Mouse (Mus musculus) olfactory bulb, adult 2 months (tissue): Measurements from ENCODE around the gene Sf3a2. TPM values are rescaled to one million over a fixed set of nuclear protein-coding genes. Genes with fewer than 3 reads are reported as not detected.

Experiments
- H3K27ac ChIP-seq: fragments of 200-500 bp; 2 replicates; pipeline ENCODE4 v1.5.1; 2012; ENCODE audit warnings: low read depth, low read length; ENCODE audit not compliant: insufficient read depth
- H3K4me1 ChIP-seq: fragments of 200-500 bp; 2 replicates; pipeline ENCODE4 v1.6.1; 2012; ENCODE audit warnings: low read length; ENCODE audit not compliant: control insufficient read depth, insufficient read depth
- H3K4me3 ChIP-seq: fragments of 200-500 bp; 2 replicates; pipeline ENCODE4 v1.5.1; 2012; ENCODE audit warnings: mild to moderate bottlenecking, low read depth, low read length, moderate library complexity; ENCODE audit not compliant: insufficient read depth
- CTCF ChIP-seq: fragments of 200-500 bp; IDR thresholded peaks from 2 replicates; pipeline ENCODE4 v1.5.1; 2012; ENCODE audit warnings: low read depth, mild to moderate bottlenecking, low read length, moderate library complexity; ENCODE audit not compliant: insufficient read depth
- POLR2A ChIP-seq: fragments of 200-500 bp; IDR thresholded peaks from 2 replicates; pipeline ENCODE4 v1.6.1; 2012; ENCODE audit warnings: mild to moderate bottlenecking, low read depth, low read length, moderate library complexity; ENCODE audit not compliant: insufficient read depth
- WGBS: fragments of 180-500 bp; shearing (Covaris S2); methylation state at CpG from one replicate; pipeline ENCODE4 v1.1.7; 2018; 5-methylcytosine and 5-hydroxymethylcytosine counted together
- polyA plus RNA-seq: library from polyadenylated mRNA; stranded (reverse); fragments of >200 nt; gene quantifications from 2 replicates; pipeline ENCODE4 v1.2.4, GENCODE M21; 2012; ENCODE audit warnings: low replicate concordance; ENCODE audit not compliant: missing spikeins, insufficient read depth, insufficient read length

Gene Sf3a2
- polyA plus RNA-seq = not detected in 2 replicates

DNA sequence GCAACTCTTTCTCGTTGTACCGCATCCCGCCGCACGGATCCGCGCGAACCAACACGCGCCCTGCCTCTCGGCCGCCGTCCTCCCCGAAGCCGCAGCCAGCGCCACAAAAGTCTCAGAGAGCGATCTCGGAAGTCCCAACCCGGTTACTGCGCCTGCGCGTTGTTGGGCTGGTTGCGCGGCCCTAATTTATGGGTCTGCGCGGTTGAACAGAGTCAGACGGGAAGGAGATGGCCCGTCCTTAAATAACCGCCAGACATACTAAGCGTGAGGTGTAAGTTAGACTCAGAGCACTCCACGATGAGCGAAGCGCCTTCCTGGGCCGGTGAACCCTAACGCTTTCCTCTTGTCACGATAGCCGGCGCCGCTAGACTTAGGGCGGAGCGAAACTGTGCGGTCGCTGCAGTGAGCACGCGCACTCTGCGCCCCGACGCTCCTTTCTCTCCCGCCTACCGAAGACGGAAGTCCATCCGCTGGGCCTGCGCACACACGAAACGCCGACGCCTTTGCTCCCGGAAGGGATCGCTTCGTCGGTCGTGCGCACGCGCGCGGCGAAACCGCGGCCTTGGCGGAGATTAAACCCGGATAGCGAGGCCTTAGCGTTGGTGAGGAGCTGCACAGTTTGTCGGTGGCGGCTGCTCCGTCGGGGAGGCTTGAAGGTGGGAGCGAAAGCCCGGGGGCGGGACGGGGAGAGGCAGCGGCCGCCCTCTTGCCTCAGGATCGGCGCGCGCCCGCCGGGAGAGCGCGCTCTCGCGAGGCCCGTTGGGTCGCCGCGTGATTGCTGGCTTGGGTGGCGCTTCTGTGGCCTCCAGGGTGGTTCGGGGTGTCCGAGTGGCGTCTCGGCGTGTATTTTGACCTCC, at the start of gene Sf3a2, which contains the start of gene Plekhj1:
Sf3a2 (plus strand) TSS at position 49 of the 857 bp plus-strand sequence.
Plekhj1 (minus strand) TSS at position 477 of the 857 bp plus-strand sequence.
- peak within 1 kb of the TSS; percentile 87 for H3K4me3 ChIP-seq
- under 1% methylated on average over 102 of the region's 104 CpGs for WGBS
- peak within 1 kb of the TSS; percentile 99 for H3K27ac ChIP-seq
- TF ChIP-seq POLR2A = peak; percentile 86
- no peak for TF ChIP-seq CTCF
- peaks cover 17% of the 10 kb centered on the region; the same call in 1 of the 2 replicates for H3K4me1 ChIP-seq

DNA sequence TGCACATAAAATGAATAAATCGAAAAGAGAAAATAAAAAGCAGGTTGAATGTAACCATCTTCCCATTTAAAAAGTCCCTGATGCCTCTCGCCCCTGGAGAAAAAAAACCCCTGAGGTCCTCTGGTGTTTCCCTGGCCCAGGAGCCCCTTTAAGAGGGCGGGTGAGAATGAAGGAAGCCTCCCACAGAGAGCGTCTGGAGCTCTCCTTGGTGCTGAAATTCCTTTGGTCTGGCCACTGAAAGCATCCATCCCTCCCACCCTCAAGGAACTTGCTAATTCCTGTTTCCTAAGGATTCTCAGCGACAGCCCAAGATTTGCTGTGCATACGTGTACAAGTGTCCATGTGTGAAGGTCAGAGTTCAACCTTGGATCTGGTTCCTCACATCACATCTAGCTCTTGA, 49.4 kb upstream of the Sf3a2 start:
- no peak for TF ChIP-seq CTCF
- no peak for TF ChIP-seq POLR2A
- Histone ChIP-seq H3K4me3 (no peak overlapping the region), H3K27ac (no peak overlapping the region), H3K4me1 (peaks cover 23% of the 10 kb centered on the region)
- whole genome bisulfite sequencing = 30% methylated on average over 6 of the region's 6 CpGs

DNA sequence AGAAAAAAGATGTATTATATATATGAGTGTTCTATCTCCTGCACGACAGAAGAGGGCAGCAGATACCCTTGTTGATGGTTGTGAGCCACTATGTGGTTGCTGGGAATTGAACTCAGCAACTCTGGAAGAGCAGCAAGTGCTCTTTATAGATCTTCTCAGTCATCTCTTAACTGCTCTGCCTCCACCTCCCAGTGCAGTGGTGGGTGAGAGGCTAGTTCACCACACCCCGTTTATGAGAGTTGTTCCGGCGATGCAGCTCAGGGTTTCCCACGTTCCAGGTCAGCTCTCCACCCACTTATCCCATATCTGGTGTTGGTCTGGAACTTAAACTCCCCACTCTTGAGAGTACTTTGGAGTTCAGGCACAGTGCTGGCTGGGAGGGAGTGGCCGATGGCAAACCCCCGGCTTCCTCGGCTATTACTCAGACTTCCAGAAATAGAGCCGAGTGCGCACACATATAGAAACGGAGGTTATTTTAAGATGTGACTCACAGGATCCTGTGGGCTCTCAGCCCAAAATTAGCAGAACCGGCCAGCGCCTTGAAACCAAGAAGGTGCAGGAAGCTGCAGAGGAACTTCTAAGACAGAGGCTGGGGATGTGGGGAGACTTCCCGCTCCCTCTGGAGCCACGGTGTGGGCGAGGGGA, 46.7 kb upstream of the Sf3a2 start:
- Histone ChIP-seq H3K27ac (peak overlapping the region; percentile 93), H3K4me1 (peaks cover 26% of the 10 kb centered on the region), H3K4me3 (peak overlapping the region; percentile 10; the same call in 1 of the 2 replicates)
- 4% methylated on average over 16 of the region's 16 CpGs for WGBS
- TF ChIP-seq POLR2A = no peak
- TF ChIP-seq CTCF = no peak

DNA sequence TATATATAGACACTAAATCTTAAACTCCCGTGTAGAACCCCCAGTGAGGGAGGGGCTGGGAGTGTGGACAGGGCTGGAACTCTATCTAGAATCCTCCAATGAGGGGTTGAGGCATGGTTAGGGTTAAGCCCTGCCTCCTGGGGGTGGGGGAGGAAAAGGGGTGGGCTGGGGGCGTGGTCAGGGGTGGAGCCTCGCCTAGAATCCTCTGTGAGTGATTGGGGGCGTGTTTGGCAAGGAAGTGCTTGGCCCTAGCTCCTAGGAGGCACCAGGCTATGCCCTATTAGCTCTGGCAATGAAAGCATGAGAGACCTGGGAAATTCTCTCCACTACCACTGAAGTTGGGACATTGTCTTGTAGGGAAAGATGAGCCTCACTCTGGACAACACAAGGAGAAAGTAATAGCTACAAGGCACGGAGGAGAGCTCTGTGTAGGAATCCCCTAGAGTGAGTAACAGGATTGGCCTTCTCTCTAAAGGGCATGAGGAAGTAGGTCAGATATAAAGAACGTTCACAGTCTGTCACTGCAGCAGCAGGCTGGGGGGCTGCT, 45.8 kb upstream of the Sf3a2 start:
- H3K27ac ChIP-seq = peak overlapping the region; percentile 93
- peaks cover 34% of the 10 kb centered on the region for H3K4me1 ChIP-seq
- H3K4me3 ChIP-seq = peak overlapping the region; percentile 10; the same call in 1 of the 2 replicates
- WGBS = 4% methylated on average over 6 of the region's 6 CpGs
- TF ChIP-seq POLR2A (no peak), CTCF (no peak)

DNA sequence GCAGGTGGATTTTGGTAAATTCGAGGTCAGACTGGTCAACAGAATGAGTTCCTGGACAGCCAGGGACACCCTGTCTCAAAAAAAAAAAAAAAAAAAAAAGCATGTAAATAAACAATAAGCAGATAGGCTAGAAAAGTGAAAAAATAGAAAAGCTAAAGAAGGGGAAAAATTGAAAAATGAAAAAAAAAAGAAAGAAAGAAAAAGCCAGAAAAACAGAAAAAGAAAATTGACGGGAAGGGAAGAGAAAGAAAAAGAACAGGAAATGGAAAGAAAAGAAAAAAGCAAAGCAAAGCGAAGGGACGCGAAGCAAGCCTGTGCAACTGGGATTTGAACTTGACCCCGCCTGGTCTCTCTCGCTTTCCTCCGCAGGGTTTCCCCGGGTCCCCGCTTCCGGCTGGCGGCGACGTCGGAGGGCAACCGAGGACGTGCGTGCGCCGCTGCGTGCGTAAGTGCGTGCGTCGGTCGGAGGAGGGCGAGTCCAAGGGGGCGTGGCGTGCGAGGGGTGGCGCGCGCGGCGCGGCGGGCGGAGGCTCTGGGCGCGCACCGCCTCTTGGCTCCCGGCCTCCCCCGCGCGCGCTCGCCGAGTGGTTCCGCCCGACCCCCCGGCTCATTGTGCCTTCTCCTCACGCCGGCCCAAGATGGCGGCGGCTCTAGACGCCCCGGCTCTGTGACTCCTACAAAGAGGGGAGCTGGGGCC, 43.3 kb upstream of the Sf3a2 start, which contains the start of gene Dot1l:
Dot1l (plus strand) TSS at position 613 of the 697 bp plus-strand sequence.
- peak within 1 kb of the TSS; percentile 67 for H3K4me3 ChIP-seq
- H3K4me1 ChIP-seq = peaks cover 43% of the 10 kb centered on the region
- 2% methylated on average over 52 of the region's 57 CpGs for whole genome bisulfite sequencing
- peak within 1 kb of the TSS; percentile 69 for H3K27ac ChIP-seq
- TF ChIP-seq POLR2A (no peak; the same call in 1 of the 2 replicates), CTCF (no peak)

DNA sequence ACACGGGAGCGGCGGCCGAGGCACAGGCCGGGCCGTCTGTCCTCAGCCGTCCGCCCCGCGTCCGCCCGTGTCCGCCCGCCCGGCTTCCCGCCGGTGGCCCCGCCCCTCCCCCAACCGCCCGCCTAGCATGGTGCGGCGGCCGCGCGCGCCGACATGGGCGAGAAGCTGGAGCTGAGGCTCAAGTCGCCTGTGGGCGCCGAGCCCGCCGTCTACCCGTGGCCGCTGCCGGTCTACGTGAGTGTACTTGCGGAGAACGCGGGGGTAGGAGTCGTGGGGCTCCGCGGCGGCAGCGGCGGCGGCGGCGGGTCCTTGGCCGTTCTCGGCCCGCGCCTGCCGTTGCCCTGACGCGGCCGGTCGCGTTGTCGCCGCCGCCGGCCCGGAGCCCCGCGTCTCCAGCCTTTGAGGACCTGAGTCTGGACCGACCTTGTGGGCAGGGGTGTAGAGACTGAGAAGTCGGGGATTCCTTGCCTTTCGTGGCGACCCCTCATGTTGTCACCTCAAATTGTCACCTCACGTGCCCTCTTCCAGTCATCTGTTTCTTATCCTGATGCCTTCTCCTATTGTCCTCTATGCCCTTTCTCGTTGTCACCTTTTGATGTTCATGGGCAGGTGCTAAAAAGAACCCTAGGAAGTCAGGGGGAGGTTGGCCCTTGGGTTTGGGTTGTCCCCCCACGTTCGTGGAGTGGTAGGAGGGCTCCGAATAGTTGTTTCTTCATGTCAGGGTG, 42.5 kb upstream of the Sf3a2 start:
- Histone ChIP-seq H3K4me3 (peak overlapping the region; percentile 67), H3K4me1 (peaks cover 43% of the 10 kb centered on the region), H3K27ac (peak overlapping the region; percentile 69)
- TF ChIP-seq CTCF (no peak), POLR2A (no peak)
- under 1% methylated on average over 75 of the region's 75 CpGs for WGBS

DNA sequence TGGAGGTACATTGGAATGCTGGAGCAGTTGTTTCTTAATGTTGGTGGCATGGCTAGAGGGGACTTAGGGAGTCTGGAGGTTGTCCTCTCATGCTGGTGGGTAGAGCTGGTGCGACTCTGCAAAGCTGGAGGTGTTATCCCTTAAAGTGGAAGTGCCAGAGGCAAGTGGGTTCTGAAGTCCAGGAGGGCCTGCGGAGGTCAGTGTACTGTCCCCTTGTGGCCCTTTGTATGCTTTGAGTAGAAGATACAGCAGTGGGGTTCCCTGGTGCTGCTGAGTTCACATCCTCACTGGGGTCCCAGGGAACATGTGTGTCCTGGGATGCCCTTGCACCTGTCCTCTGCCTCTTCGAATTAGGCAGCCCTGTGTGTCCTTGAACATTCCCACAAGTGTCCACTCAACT, 41.9 kb upstream of the Sf3a2 start:
- 17% methylated on average over 3 of the region's 3 CpGs for WGBS
- H3K4me3 ChIP-seq = peak overlapping the region; percentile 67
- peaks cover 47% of the 10 kb centered on the region for H3K4me1 ChIP-seq
- H3K27ac ChIP-seq = peak overlapping the region; percentile 69; the same call in 1 of the 2 replicates
- TF ChIP-seq CTCF = no peak
- TF ChIP-seq POLR2A = no peak

DNA sequence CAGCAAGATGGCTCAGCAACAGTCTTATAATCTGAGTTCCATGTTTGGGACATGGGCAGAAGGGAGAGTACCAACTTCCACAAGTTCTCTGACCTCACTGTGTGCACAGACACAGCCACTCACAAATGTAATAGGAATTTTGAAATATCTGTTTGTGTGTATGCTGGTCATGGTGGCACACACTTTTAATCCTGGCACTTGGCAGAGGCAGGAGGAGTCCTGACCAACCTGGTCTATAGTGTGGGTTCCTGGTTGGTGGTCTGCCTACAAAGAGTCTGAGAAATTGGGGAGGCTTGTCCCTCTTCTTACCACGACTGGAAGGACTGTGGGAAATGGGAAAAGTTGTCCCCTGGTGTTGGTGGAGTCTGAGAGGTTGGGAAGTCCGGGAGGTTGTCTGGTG, 41.5 kb upstream of the Sf3a2 start:
- H3K4me1 ChIP-seq = peaks cover 45% of the 10 kb centered on the region
- H3K27ac ChIP-seq = no peak overlapping the region
- TF ChIP-seq POLR2A = no peak
- no peak for TF ChIP-seq CTCF
- peak overlapping the region; percentile 67 for H3K4me3 ChIP-seq
- WGBS = 19% methylated on average over 2 of the region's 2 CpGs
